ENCODE assay signal across 23 mouse cellular contexts in genomic region chr5:132013296-132013695, GRCm38 (mm10).
DNase-seq lines count a peak whose midpoint lies in the region; ATAC-seq and TF ChIP-seq lines count a peak whose summit lies in the region.
"Had no signal": no experiment of that assay in that cellular context is flagged by ENCODE, and none has a peak within 500 bp of the region (broad histone marks: within the 10 kb centered on the region; RNA-seq: fewer than 3 reads in every experiment).

No protein-coding gene starts in this region.

- H3K4me1 ChIP-seq in forebrain, embryonic 14.5 days (ENCODE audit: control insufficient read depth, insufficient read depth, low read length) = peaks cover 2% of the 10 kb centered on the region
- H3K4me1 ChIP-seq in forebrain, embryonic 11.5 days (replicated peaks; ENCODE audit: control insufficient read depth, insufficient read depth, low read length) = no peaks in the 10 kb centered on the region
- H3K4me1 ChIP-seq: embryonic facial prominence, embryonic 15.5 days had no signal

- no peak overlapping the region for H3K4me2 ChIP-seq in forebrain, embryonic 14.5 days (ENCODE audit: low read length)
- H3K4me2 ChIP-seq in forebrain, embryonic 11.5 days (ENCODE audit: low read depth, low read length, severe bottlenecking) = no peak overlapping the region
- H3K4me2 ChIP-seq: embryonic facial prominence, embryonic 13.5 days; embryonic facial prominence, embryonic 15.5 days had no signal

- TF ChIP-seq POLR2A in brain, embryonic 14.5 days (IDR thresholded peaks at IDR 0.05; ENCODE audit: borderline replicate concordance, extremely low read depth, insufficient read depth, insufficient read length, poor library complexity, severe bottlenecking) = no peak

- 70% methylated on average over 7 of the region's 7 CpGs for WGBS in forebrain, embryonic 14.5 days
- 87% methylated on average over 7 of the region's 7 CpGs for WGBS in forebrain, embryonic 11.5 days

- no peaks in the 10 kb centered on the region for H3K27me3 ChIP-seq in forebrain, embryonic 14.5 days (replicated peaks; ENCODE audit: control insufficient read depth, insufficient read depth, low read length)
- H3K27me3 ChIP-seq in forebrain, embryonic 11.5 days (ENCODE audit: control insufficient read depth, insufficient read depth, low read length) = no peaks in the 10 kb centered on the region
- H3K27me3 ChIP-seq: embryonic facial prominence, embryonic 13.5 days; embryonic facial prominence, embryonic 15.5 days had no signal

- no peak overlapping the region for H3K9ac ChIP-seq in forebrain, embryonic 14.5 days (ENCODE audit: low read length)
- H3K9ac ChIP-seq in forebrain, embryonic 11.5 days (ENCODE audit: low read length) = no peak overlapping the region
- H3K9ac ChIP-seq: embryonic facial prominence, embryonic 13.5 days; embryonic facial prominence, embryonic 15.5 days had no signal

- no peak overlapping the region for H3K27ac ChIP-seq in forebrain, embryonic 14.5 days (ENCODE audit: low read depth, low read length)
- no peak overlapping the region for H3K27ac ChIP-seq in forebrain, embryonic 11.5 days (ENCODE audit: low read depth, low read length)
- H3K27ac ChIP-seq in gastrocnemius, adult 2 months = no peak overlapping the region
- H3K27ac ChIP-seq in layer of hippocampus, adult 2 months = 0 out of 2 replicates have a peak overlapping the region, but pooled peaks have one; percentile 39
- H3K27ac ChIP-seq: embryonic facial prominence, embryonic 13.5 days; embryonic facial prominence, embryonic 15.5 days had no signal

- no peaks in the 10 kb centered on the region for H3K9me3 ChIP-seq in forebrain, embryonic 14.5 days (replicated peaks; ENCODE audit: control insufficient read depth, low read length)
- H3K9me3 ChIP-seq in forebrain, embryonic 11.5 days (ENCODE audit: control insufficient read depth, low read length) = no peaks in the 10 kb centered on the region
- H3K9me3 ChIP-seq: embryonic facial prominence, embryonic 13.5 days; embryonic facial prominence, embryonic 15.5 days had no signal

- DNase-seq in forebrain, embryonic 14.5 days (ENCODE audit: low spot score) = peak; percentile 55
- no peak for DNase-seq in forebrain, embryonic 11.5 days (ENCODE audit: low spot score)
- peak; percentile 18 for DNase-seq in gastrocnemius, adult 2 months
- no peak for DNase-seq in gastrocnemius, adult 18-20 months (ENCODE audit: low spot score)
- DNase-seq in layer of hippocampus, adult 2 months (ENCODE audit: low spot score in 2 of 2) = no peak
- DNase-seq in layer of hippocampus, adult 8-10 months (ENCODE audit: low spot score in 2 of 2) = no peak
- DNase-seq in brain, embryonic 14.5 days (ENCODE audit: low read depth) = peak; percentile 74
- no peak for DNase-seq in cerebellum, adult 11 months
- DNase-seq: adrenal gland, adult 8-10 months; adrenal gland, postnatal 14 days; adrenal gland, postnatal 36 days; cerebellum, adult 18-20 months; cerebellum, adult 8-10 months; cerebellum, adult 9-11 months; cerebellum, postnatal 14 days; cerebellum, postnatal 36 days; embryo, embryonic 11 days had no signal

- TF ChIP-seq CTCF in gastrocnemius, adult 2 months (IDR thresholded peaks at IDR 0.05) = no peak
- TF ChIP-seq CTCF in layer of hippocampus, adult 2 months (conservative IDR thresholded peaks at IDR 0.05) = no peak
- TF ChIP-seq CTCF in brain, embryonic 14.5 days (IDR thresholded peaks at IDR 0.05; ENCODE audit: borderline replicate concordance, extremely low read depth, insufficient read depth, insufficient read length) = no peak

- no peak for ATAC-seq in forebrain, embryonic 14.5 days
- ATAC-seq in forebrain, embryonic 11.5 days (replicated peaks; ENCODE audit: low FRiP score) = no peak
- ATAC-seq: activated CD4-positive, CD25-positive, alpha-beta regulatory T cell, adult 4 months; forebrain, embryonic 16.5 days; Patski had no signal

- intact Hi-C loops in gastrocnemius, adult 2 months (cut with DNase I) = no loop called here

- H3K36me3 ChIP-seq in forebrain, embryonic 14.5 days (ENCODE audit: control insufficient read depth, insufficient read depth, low read length) = no peaks in the 10 kb centered on the region
- no peaks in the 10 kb centered on the region for H3K36me3 ChIP-seq in forebrain, embryonic 11.5 days (ENCODE audit: control insufficient read depth, insufficient read depth, low read length)
- H3K36me3 ChIP-seq: embryonic facial prominence, embryonic 13.5 days; embryonic facial prominence, embryonic 15.5 days had no signal

- H3K4me3 ChIP-seq in forebrain, embryonic 14.5 days (ENCODE audit: low read depth, low read length) = no peak overlapping the region
- H3K4me3 ChIP-seq in forebrain, embryonic 11.5 days (ENCODE audit: low read depth, low read length) = no peak overlapping the region
- no peak overlapping the region for H3K4me3 ChIP-seq in gastrocnemius, adult 2 months
- H3K4me3 ChIP-seq in layer of hippocampus, adult 2 months = no peak overlapping the region
- H3K4me3 ChIP-seq: embryonic facial prominence, embryonic 13.5 days; embryonic facial prominence, embryonic 15.5 days; erythroblast, embryonic 14.5 days had no signal

Comparison
In these comparisons a context has a peak if more than half of its experiments do, and no peak if none do; other contexts are left out.
1. DNase-seq: peak in forebrain, embryonic 14.5 days (single experiment), gastrocnemius, adult 2 months (single experiment) and brain, embryonic 14.5 days (single experiment); none in forebrain, embryonic 11.5 days (single experiment), gastrocnemius, adult 18-20 months (single experiment), layer of hippocampus, adult 2 months (0 of 2), layer of hippocampus, adult 8-10 months (0 of 2) and cerebellum, adult 11 months (single experiment).